Comparison of ENCODE assay signal across 9 mouse cellular contexts in the genomic region with DNA sequence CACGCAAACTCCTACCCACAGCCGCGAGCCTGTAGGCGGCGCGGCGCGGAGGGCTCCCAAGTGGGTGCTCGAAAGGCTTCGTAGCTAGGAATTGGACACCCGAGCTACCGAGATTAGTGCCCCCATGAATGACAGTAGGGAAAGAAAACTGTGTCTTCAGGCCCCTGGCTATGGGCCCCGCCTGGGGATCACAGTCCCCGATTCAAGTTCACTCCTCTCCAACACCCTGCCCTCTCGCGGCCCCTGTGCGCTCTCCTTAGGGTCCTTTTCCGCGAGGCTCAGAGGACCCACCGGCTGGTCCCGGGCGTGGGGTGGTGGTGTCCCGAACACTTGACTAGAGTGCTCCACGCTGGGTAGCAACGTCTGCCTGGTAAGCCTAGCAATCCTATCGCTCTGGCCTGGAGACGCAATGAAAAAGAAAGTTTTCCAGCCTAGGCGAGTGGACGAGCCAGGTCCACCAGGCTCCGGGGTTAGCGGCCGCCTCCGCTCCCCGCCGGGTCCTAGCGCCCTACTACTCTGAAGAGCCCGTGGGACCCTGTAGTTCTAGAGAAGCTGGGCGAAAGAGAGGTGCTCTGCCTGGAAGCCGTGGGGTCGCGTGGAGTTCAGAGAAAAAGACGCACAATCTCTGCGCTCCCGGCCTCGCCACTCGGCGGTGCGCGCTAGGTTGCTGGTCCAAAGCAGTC. TPM values are rescaled to one million over a fixed set of nuclear protein-coding genes. Genes with fewer than 3 reads are reported as not detected.
DNase-seq lines count a peak whose midpoint lies in the region; ATAC-seq and TF ChIP-seq lines count a peak whose summit lies in the region.
"Had no signal": no experiment of that assay in that cellular context is flagged by ENCODE, and none has a peak within 500 bp of the region (broad histone marks: within the 10 kb centered on the region; RNA-seq: fewer than 3 reads in every experiment).

No protein-coding gene starts in this region.

- no peaks in the 10 kb centered on the region; the same call in 1 of the 2 replicates for H3K4me1 ChIP-seq in embryonic fibroblast, embryonic 13.5 days (ENCODE audit: control insufficient read depth, insufficient read depth, low read length)
- peaks cover 14% of the 10 kb centered on the region for H3K4me1 ChIP-seq in heart, embryonic 12.5 days (replicated peaks)
- H3K4me1 ChIP-seq in kidney, embryonic 14.5 days (ENCODE audit: control insufficient read depth, insufficient read depth, low read length): peaks cover 16% of the 10 kb centered on the region; the same call in 1 of the 2 replicates
- peaks cover 8% of the 10 kb centered on the region for H3K4me1 ChIP-seq in liver, embryonic 11.5 days (replicated peaks; ENCODE audit: control insufficient read depth, insufficient read depth, low read length)
- H3K4me1 ChIP-seq in midbrain, postnatal 0 days (ENCODE audit: insufficient read depth, low read length): peaks cover 12% of the 10 kb centered on the region; the same call in 1 of the 2 replicates

- WGBS in heart, embryonic 12.5 days: under 1% methylated on average over 49 of the region's 49 CpGs
- WGBS in kidney, embryonic 14.5 days: under 1% methylated on average over 49 of the region's 49 CpGs
- WGBS in liver, embryonic 11.5 days: under 1% methylated on average over 49 of the region's 49 CpGs
- under 1% methylated on average over 49 of the region's 49 CpGs for WGBS in midbrain, postnatal 0 days

- H3K9ac ChIP-seq in heart, embryonic 12.5 days: peak overlapping the region; percentile 60
- H3K9ac ChIP-seq in kidney, embryonic 14.5 days (ENCODE audit: low read depth, low read length): peak overlapping the region; percentile 63
- H3K9ac ChIP-seq in liver, embryonic 11.5 days (ENCODE audit: low read depth, low read length): peak overlapping the region; percentile 53
- peak overlapping the region; percentile 48 for H3K9ac ChIP-seq in midbrain, postnatal 0 days (replicated peaks; ENCODE audit: low read length, poor library complexity, severe bottlenecking)

- H3K36me3 ChIP-seq in heart, embryonic 12.5 days: no peaks in the 10 kb centered on the region
- no peaks in the 10 kb centered on the region for H3K36me3 ChIP-seq in kidney, embryonic 14.5 days (ENCODE audit: control insufficient read depth, insufficient read depth, low read length)
- no peaks in the 10 kb centered on the region for H3K36me3 ChIP-seq in liver, embryonic 11.5 days (ENCODE audit: control insufficient read depth, insufficient read depth, low read length)
- no peaks in the 10 kb centered on the region for H3K36me3 ChIP-seq in midbrain, postnatal 0 days (ENCODE audit: insufficient read depth, low read length)
- H3K36me3 ChIP-seq in splenic B cell, adult 2 months (ENCODE audit: control insufficient read depth, insufficient read depth, low read length, poor library complexity, severe bottlenecking): no peaks in the 10 kb centered on the region
- H3K36me3 ChIP-seq: G1E had no signal

- no peak for TF ChIP-seq CTCF in embryonic fibroblast, embryonic 13.5 days (IDR thresholded peaks at IDR 0.05; ENCODE audit: borderline replicate concordance, insufficient read depth, low read length)
- TF ChIP-seq CTCF in midbrain, postnatal 0 days (IDR thresholded peaks at IDR 0.05): peak; percentile 36

- H3K27me3 ChIP-seq in heart, embryonic 12.5 days (replicated peaks): peaks cover 73% of the 10 kb centered on the region
- H3K27me3 ChIP-seq in kidney, embryonic 14.5 days (ENCODE audit: control insufficient read depth, insufficient read depth, low read length): peaks cover 58% of the 10 kb centered on the region
- peaks cover 71% of the 10 kb centered on the region for H3K27me3 ChIP-seq in liver, embryonic 11.5 days (replicated peaks; ENCODE audit: control insufficient read depth, insufficient read depth, low read length)
- H3K27me3 ChIP-seq in midbrain, postnatal 0 days (ENCODE audit: insufficient read depth, low read length): peaks cover 53% of the 10 kb centered on the region
- no peaks in the 10 kb centered on the region; the same call in 1 of the 2 replicates for H3K27me3 ChIP-seq in splenic B cell, adult 2 months (ENCODE audit: control insufficient read depth, insufficient read depth, low read length, poor library complexity, severe bottlenecking)

- H3K27ac ChIP-seq in embryonic fibroblast, embryonic 13.5 days (ENCODE audit: insufficient read depth, low read length): peak overlapping the region; percentile 74
- H3K27ac ChIP-seq in heart, embryonic 12.5 days (ENCODE audit: poor library complexity, severe bottlenecking): no peak overlapping the region
- H3K27ac ChIP-seq in kidney, embryonic 14.5 days (ENCODE audit: low read depth, low read length): peak overlapping the region; percentile 65; the same call in 1 of the 2 replicates
- H3K27ac ChIP-seq in liver, embryonic 11.5 days (ENCODE audit: low read depth, low read length): peak overlapping the region; percentile 73; the same call in 1 of the 2 replicates
- H3K27ac ChIP-seq in midbrain, postnatal 0 days (ENCODE audit: low read depth, low read length): no peak overlapping the region

- peak overlapping the region; percentile 95 for H3K4me2 ChIP-seq in heart, embryonic 12.5 days
- H3K4me2 ChIP-seq in kidney, embryonic 14.5 days (replicated peaks; ENCODE audit: low read depth, low read length): peak overlapping the region; percentile 98
- H3K4me2 ChIP-seq in liver, embryonic 11.5 days: peak overlapping the region; percentile 87
- H3K4me2 ChIP-seq in midbrain, postnatal 0 days (ENCODE audit: low read depth, low read length, poor library complexity, severe bottlenecking): peak overlapping the region; percentile 73

- DNase-seq in spleen, adult 12 weeks (ENCODE audit: low spot score): peak; percentile 7
- no peak for DNase-seq in spleen, postnatal 14 days (ENCODE audit: low spot score in 2 of 2)
- peak; percentile 77 for DNase-seq in liver, embryonic 11.5 days (ENCODE audit: low spot score)
- DNase-seq in midbrain, postnatal 0 days (ENCODE audit: low spot score): peak; percentile 76
- DNase-seq in splenic B cell, adult 2 months (ENCODE audit: low read depth, low spot score): peak; percentile 38

- peak; percentile 59 for TF ChIP-seq POLR2A in embryonic fibroblast, embryonic 13.5 days (IDR thresholded peaks at IDR 0.05; ENCODE audit: low read depth, low read length)

- no peaks in the 10 kb centered on the region for H3K9me3 ChIP-seq in heart, embryonic 12.5 days (replicated peaks)
- no peaks in the 10 kb centered on the region for H3K9me3 ChIP-seq in kidney, embryonic 14.5 days (ENCODE audit: control insufficient read depth, low read length)
- no peaks in the 10 kb centered on the region for H3K9me3 ChIP-seq in liver, embryonic 11.5 days (ENCODE audit: control insufficient read depth, low read length)
- no peaks in the 10 kb centered on the region for H3K9me3 ChIP-seq in midbrain, postnatal 0 days (ENCODE audit: low read length)

- peak overlapping the region; percentile 66 for H3K4me3 ChIP-seq in embryonic fibroblast, embryonic 13.5 days (ENCODE audit: insufficient read depth, low read length)
- H3K4me3 ChIP-seq in heart, embryonic 12.5 days: peak overlapping the region; percentile 58
- peak overlapping the region; percentile 57 for H3K4me3 ChIP-seq in kidney, embryonic 14.5 days (ENCODE audit: low read length)
- peak overlapping the region; percentile 62 for H3K4me3 ChIP-seq in liver, embryonic 11.5 days (ENCODE audit: low read depth, low read length)
- peak overlapping the region; percentile 53 for H3K4me3 ChIP-seq in midbrain, postnatal 0 days (ENCODE audit: low read depth, low read length)

- peak; percentile 69 for ATAC-seq in heart, embryonic 12.5 days (ENCODE audit: insufficient number of reproducible peaks, low FRiP score)
- peak; percentile 69 for ATAC-seq in kidney, embryonic 14.5 days (ENCODE audit: low FRiP score, low TSS enrichment)
- peak; percentile 30; the same call in 1 of the 2 replicates for ATAC-seq in liver, embryonic 11.5 days (replicated peaks; ENCODE audit: low FRiP score)
- ATAC-seq in midbrain, postnatal 0 days (ENCODE audit: low FRiP score): peak; percentile 63

RNA-seq across cellular contexts. Expression of a gene that starts 0.9 kb away (rescaled TPM):
- 1.8 and 5.1 TPM in 2 replicates for polyA plus RNA-seq in embryonic fibroblast, embryonic 13.5 days (2011; ENCODE audit: insufficient read length, low read depth, missing spikeins)
- polyA plus RNA-seq in heart, embryonic 12.5 days (2016; fragmentation: Nextera tagmentation; extraction: Ambion mirVana): 0.64 and 0.92 TPM in 2 replicates
- polyA plus RNA-seq in kidney, embryonic 14.5 days (2014; fragmentation: Nextera tagmentation; extraction: Ambion mirVana): 0.92 and 1.5 TPM in 2 replicates
- polyA plus RNA-seq in liver, embryonic 11.5 days (2014; fragmentation: Nextera tagmentation; extraction: Ambion mirVana): 6.9 and 8.2 TPM in 2 replicates
- total RNA-seq in midbrain, postnatal 0 days (2014; rRNA removed): 3.9 and 11.3 TPM in 2 replicates
- 0.44 and 0.67 TPM in 2 replicates for polyA plus RNA-seq in midbrain, postnatal 0 days (2015; fragmentation: Nextera tagmentation; extraction: Ambion mirVana)
- total RNA-seq: G1E had no signal

Comparison
In these comparisons a context has a peak if more than half of its experiments do, and no peak if none do; other contexts are left out.
1. DNase-seq: peak in spleen, adult 12 weeks (single experiment), liver, embryonic 11.5 days (single experiment), midbrain, postnatal 0 days (single experiment) and splenic B cell, adult 2 months (single experiment); none in spleen, postnatal 14 days (0 of 2).
2. H3K27ac ChIP-seq: peak in embryonic fibroblast, embryonic 13.5 days (single experiment), kidney, embryonic 14.5 days (single experiment) and liver, embryonic 11.5 days (single experiment); none in heart, embryonic 12.5 days (single experiment) and midbrain, postnatal 0 days (single experiment).
3. Peak in every context shown above with its lines, with median percentiles within 50 percentile points of each other: H3K4me3 ChIP-seq, ATAC-seq, H3K4me2 ChIP-seq and H3K9ac ChIP-seq.